Mouse (Mus musculus) megakaryocyte, embryonic 14.5 days (primary cell): ENCODE results near the gene Mical1.

Source experiments
- FLI1 ChIP-seq: IDR thresholded peaks from 2 replicates; pipeline ENCODE4 v1.6.1; 2012; ENCODE audit warnings: low read length, inconsistent platforms, mixed read lengths
- GATA1 ChIP-seq: IDR thresholded peaks from 3 replicates; pipeline ENCODE4 v1.6.1; 2012; ENCODE audit warnings: mixed read lengths, low read length, inconsistent platforms, borderline replicate concordance

DNA sequence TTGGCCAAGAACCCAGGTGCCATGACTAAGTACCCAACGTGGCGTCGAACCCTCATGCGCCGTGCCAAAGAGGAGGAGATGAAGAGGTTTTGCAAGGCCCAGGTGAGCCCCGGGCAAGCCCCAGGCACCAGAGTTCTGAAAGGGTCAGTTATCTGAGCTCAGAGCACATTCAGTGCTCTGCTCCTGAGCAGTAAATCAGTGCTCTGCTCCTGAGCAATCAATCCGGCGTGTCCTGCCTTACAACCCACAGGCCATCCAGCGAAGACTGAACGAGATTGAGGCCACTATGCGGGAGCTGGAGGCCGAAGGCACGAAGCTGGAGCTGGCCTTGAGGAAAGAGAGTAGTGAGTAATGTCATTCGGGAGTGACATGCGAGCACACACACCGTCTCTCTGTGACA is 9.7 kb downstream of the Mical1 start:
- TF ChIP-seq GATA1 (no peak), FLI1 (no peak)
